Mouse (Mus musculus): ENCODE results near the gene Slc2a9. TPM values are rescaled to one million over a fixed set of nuclear protein-coding genes. Genes with fewer than 3 reads are reported as not detected.

Slc2a9 gene
- total RNA-seq, 2 experiments from 2014 or later: 0.10 to 0.43 TPM

Other genes with a start within 250 kb of the Slc2a9 start
- gene Tmem128, start 243.0 kb downstream of the Slc2a9 start, total RNA-seq (2021): 1 to 10 TPM; 6.1 to 8.1 TPM
- under 1 TPM; 0.36 to 0.38 TPM for gene Otop1, start 227.2 kb downstream of the Slc2a9 start, total RNA-seq (2021)
- not detected for gene Drd5, start 183.8 kb downstream of the Slc2a9 start, total RNA-seq (2021)
- 10 to 100 TPM; 62.8 to 73.4 TPM for gene Wdr1, start 60.1 kb upstream of the Slc2a9 start, total RNA-seq (2021)
- 1 to 10 TPM; 2.2 to 3.1 TPM for gene Zfp518b, start 181.7 kb upstream of the Slc2a9 start, total RNA-seq (2021)

All from gastrocnemius, postnatal 25 days (tissue).